Mouse (Mus musculus) thymus, adult 2 months (tissue): ENCODE results near the gene Bpnt1. TPM values are rescaled to one million over a fixed set of nuclear protein-coding genes. Genes with fewer than 3 reads are reported as not detected.

Source experiments
- DNase-seq: peaks from one replicate; pipeline ENCODE4 v3.0.0; 2021
- H3K27ac ChIP-seq: fragments of 200-500 bp; 2 replicates; pipeline ENCODE4 v1.5.1; 2012; ENCODE audit warnings: low read length, control low read depth; ENCODE audit not compliant: control insufficient read depth, insufficient read depth
- H3K27me3 ChIP-seq: fragments of 200-500 bp; 2 replicates; pipeline ENCODE4 v1.6.1; 2012; ENCODE audit warnings: mild to moderate bottlenecking, low read length, moderate library complexity, mixed read lengths; ENCODE audit not compliant: control insufficient read depth, insufficient read depth
- H3K36me3 ChIP-seq: fragments of 200-500 bp; 2 replicates; pipeline ENCODE4 v1.6.1; 2012; ENCODE audit warnings: mild to moderate bottlenecking, low read length, moderate library complexity; ENCODE audit not compliant: control insufficient read depth, insufficient read depth
- H3K4me1 ChIP-seq: fragments of 200-500 bp; replicated peaks from 2 replicates; pipeline ENCODE4 v1.6.1; 2012; ENCODE audit warnings: low read length; ENCODE audit not compliant: control insufficient read depth, insufficient read depth
- H3K4me3 ChIP-seq: fragments of 200-500 bp; 2 replicates; pipeline ENCODE4 v1.5.1; 2012; ENCODE audit warnings: mild to moderate bottlenecking, low read length, control low read depth, moderate library complexity; ENCODE audit not compliant: control insufficient read depth, insufficient read depth
- CTCF ChIP-seq: fragments of 200-500 bp; IDR thresholded peaks from 2 replicates; pipeline ENCODE4 v1.5.1; 2012; ENCODE audit warnings: mild to moderate bottlenecking, control low read depth, low read length, moderate library complexity, borderline replicate concordance; ENCODE audit not compliant: control insufficient read depth, poor library complexity, insufficient read depth; ENCODE audit errors: extremely low read depth
- POLR2A ChIP-seq: fragments of 200-500 bp; IDR thresholded peaks from 2 replicates; pipeline ENCODE4 v1.6.1; 2012; ENCODE audit warnings: mild to moderate bottlenecking, low read length, control low read depth, moderate library complexity; ENCODE audit not compliant: control insufficient read depth, poor library complexity, insufficient read depth; ENCODE audit errors: extremely low read depth
- WGBS: fragments of 180-500 bp; shearing (Covaris S2); methylation state at CpG from one replicate; pipeline ENCODE4 v1.1.7; 2018; 5-methylcytosine and 5-hydroxymethylcytosine counted together
- polyA plus RNA-seq: library from polyadenylated mRNA; depleted of rRNA; stranded (reverse); fragments of >200 nt; gene quantifications from 2 replicates; pipeline ENCODE4 v1.2.3, GENCODE M21; 2012

Bpnt1 gene
- polyA plus RNA-seq, 1 experiment = 14.0 TPM

GRCm38 (mm10) chr1:185364183-185364540, 32.2 kb downstream of the Bpnt1 start:
- DNase-seq = no peak
- Histone ChIP-seq H3K36me3 (no peaks in the 10 kb centered on the region), H3K27me3 (no peaks in the 10 kb centered on the region), H3K27ac (no peak overlapping the region), H3K4me1 (peaks cover 3% of the 10 kb centered on the region), H3K4me3 (no peak overlapping the region)
- 64% methylated on average over 6 of the region's 6 CpGs for WGBS
- TF ChIP-seq CTCF (no peak), POLR2A (no peak)

- no peak for DNase-seq
- Histone ChIP-seq H3K4me3 (no peak overlapping the region), H3K27me3 (no peaks in the 10 kb centered on the region), H3K4me1 (peaks cover 3% of the 10 kb centered on the region), H3K27ac (no peak overlapping the region), H3K36me3 (peaks cover 23% of the 10 kb centered on the region)
- TF ChIP-seq POLR2A (no peak), CTCF (no peak)
- WGBS = 86% methylated on average over 6 of the region's 6 CpGs
Observed at GRCm38 (mm10) chr1:185367383-185367782, 35.4 kb downstream of the Bpnt1 start.

- 98% methylated on average over 6 of the region's 6 CpGs for WGBS
- DNase-seq = no peak
- no peak overlapping the region for H3K27ac ChIP-seq
- no peaks in the 10 kb centered on the region for H3K27me3 ChIP-seq
- TF ChIP-seq CTCF (no peak), POLR2A (no peak)
- no peaks in the 10 kb centered on the region for H3K4me1 ChIP-seq
- peaks cover 45% of the 10 kb centered on the region for H3K36me3 ChIP-seq
- no peak overlapping the region for H3K4me3 ChIP-seq
Observed at GRCm38 (mm10) chr1:185369979-185370378, 38.0 kb downstream of the Bpnt1 start.

- H3K4me3 ChIP-seq = no peak overlapping the region
- DNase-seq = no peak
- peaks cover 70% of the 10 kb centered on the region for H3K36me3 ChIP-seq
- H3K27me3 ChIP-seq = no peaks in the 10 kb centered on the region
- H3K4me1 ChIP-seq = no peaks in the 10 kb centered on the region
- TF ChIP-seq CTCF (no peak), POLR2A (no peak)
- no peak overlapping the region for H3K27ac ChIP-seq
Observed at GRCm38 (mm10) chr1:185376390-185376789, 44.4 kb downstream of the Bpnt1 start.

- no peak overlapping the region for H3K4me3 ChIP-seq
- no peak overlapping the region for H3K27ac ChIP-seq
- H3K36me3 ChIP-seq = peaks cover 68% of the 10 kb centered on the region
- 98% methylated on average over 2 of the region's 2 CpGs for WGBS
- no peaks in the 10 kb centered on the region for H3K27me3 ChIP-seq
- DNase-seq = no peak
- no peaks in the 10 kb centered on the region for H3K4me1 ChIP-seq
- no peak for TF ChIP-seq POLR2A
- TF ChIP-seq CTCF = no peak
Observed at GRCm38 (mm10) chr1:185377429-185377828, 45.5 kb downstream of the Bpnt1 start.

DNA sequence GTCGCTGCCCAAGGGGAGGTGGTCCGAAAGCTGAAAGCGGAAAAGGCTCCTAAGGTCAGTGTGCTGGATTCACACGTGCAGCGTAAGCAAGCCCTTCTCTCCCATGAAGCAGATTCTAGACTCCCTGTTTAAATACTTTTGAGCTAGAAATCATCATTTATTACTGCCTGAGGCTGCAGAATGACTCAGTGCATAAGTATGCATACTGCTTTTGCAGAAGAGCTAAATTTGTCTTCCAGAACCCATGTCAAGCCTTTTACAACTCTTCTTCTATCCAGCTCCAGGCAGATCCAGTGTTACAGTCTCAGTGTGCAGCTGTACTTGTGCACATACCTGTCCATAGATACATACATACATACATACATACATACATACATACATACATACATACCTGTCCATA, 69.7 kb downstream of the Bpnt1 start:
- Histone ChIP-seq H3K4me1 (no peaks in the 10 kb centered on the region), H3K27me3 (no peaks in the 10 kb centered on the region), H3K4me3 (no peak overlapping the region), H3K27ac (no peak overlapping the region), H3K36me3 (peaks cover 43% of the 10 kb centered on the region)
- no peak for DNase-seq
- WGBS = 98% methylated on average over 5 of the region's 5 CpGs
- no peak for TF ChIP-seq POLR2A
- no peak for TF ChIP-seq CTCF

- no peak overlapping the region for H3K4me3 ChIP-seq
- H3K27ac ChIP-seq = no peak overlapping the region
- no peaks in the 10 kb centered on the region for H3K4me1 ChIP-seq
- TF ChIP-seq CTCF = no peak
- TF ChIP-seq POLR2A = no peak
- no peaks in the 10 kb centered on the region for H3K27me3 ChIP-seq
- peaks cover 56% of the 10 kb centered on the region for H3K36me3 ChIP-seq
- 23% methylated on average over 2 of the region's 2 CpGs for WGBS
- peak; percentile 31 for DNase-seq
Observed at GRCm38 (mm10) chr1:185404021-185404420, 72.1 kb downstream of the Bpnt1 start.
